Mouse (Mus musculus) lung, adult 2 months (tissue): ENCODE results near the gene Vpreb3.

Source experiments
- CTCF ChIP-seq: fragments of 200-500 bp; IDR thresholded peaks from 2 replicates; pipeline ENCODE4 v1.5.1; 2011; ENCODE audit warnings: mild to moderate bottlenecking, low read length, control low read depth; ENCODE audit not compliant: insufficient read depth
- POLR2A ChIP-seq: fragments of 200-500 bp; IDR thresholded peaks from 2 replicates; pipeline ENCODE4 v1.6.1; 2011; ENCODE audit warnings: low read depth, mild to moderate bottlenecking, control low read depth, low read length, borderline replicate concordance; ENCODE audit errors: extremely low read depth

DNA sequence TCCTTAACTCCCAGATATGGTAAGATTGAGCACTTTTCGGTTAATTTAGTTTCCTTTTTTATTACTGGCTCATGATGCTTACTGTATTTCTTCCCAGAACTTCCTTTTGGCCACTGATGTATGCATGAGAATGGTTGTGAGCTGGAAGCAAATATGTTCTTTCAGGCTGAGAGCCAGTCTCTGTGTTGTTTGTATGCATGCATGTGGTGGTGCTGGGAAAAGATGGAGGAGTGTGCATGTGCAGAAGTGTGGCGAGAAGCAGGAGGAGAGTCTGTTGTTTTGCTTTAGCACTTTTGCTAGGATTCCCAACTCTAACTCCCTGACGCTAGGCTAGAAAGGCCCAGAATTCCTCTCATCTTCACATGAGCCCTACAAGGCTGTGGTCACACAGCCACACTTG lies 36.6 kb downstream of the Vpreb3 start:
- TF ChIP-seq POLR2A (no peak), CTCF (no peak)
